Mouse (Mus musculus): Measurements from ENCODE around the gene Fasl. TPM values are rescaled to one million over a fixed set of nuclear protein-coding genes. Genes with fewer than 3 reads are reported as not detected.

Gene Fasl
- polyA plus RNA-seq, 1 experiment from 2014 or later: not detected

GRCm38 (mm10) chr1:161791854-161792686, 3.8 kb upstream of the Fasl start:
- DNase-seq (ENCODE audit: low read depth, low spot score) (no peak), ATAC-seq (no peak)
- TF ChIP-seq CTCF (IDR thresholded peaks at IDR 0.05): no peak
- in situ Hi-C loops (cut with MboI; ENCODE audit: low pct_unique_long_range_greater_than_20kb): no loop called here
- H3K27me3 ChIP-seq: no peaks in the 10 kb centered on the region
- CTCF ChIA-PET: no interaction called here
- POLR2A ChIA-PET: no interaction called here

GRCm38 (mm10) chr1:161782725-161783124, 5.6 kb downstream of the Fasl start:
- in situ Hi-C loops (cut with MboI; ENCODE audit: low pct_unique_long_range_greater_than_20kb): no loop called here
- CTCF ChIA-PET: no interaction called here
- H3K27me3 ChIP-seq: peaks cover 21% of the 10 kb centered on the region
- ATAC-seq (no peak), DNase-seq (ENCODE audit: low read depth, low spot score) (no peak)
- no peak for TF ChIP-seq CTCF (IDR thresholded peaks at IDR 0.05)
- POLR2A ChIA-PET: no interaction called here

- peaks cover 21% of the 10 kb centered on the region for H3K27me3 ChIP-seq
- in situ Hi-C loops (cut with MboI; ENCODE audit: low pct_unique_long_range_greater_than_20kb): no loop called here
- TF ChIP-seq CTCF (IDR thresholded peaks at IDR 0.05): no peak
- ChIA-PET CTCF (no interaction called here), POLR2A (no interaction called here)
- no peak for DNase-seq (ENCODE audit: low read depth, low spot score)
- no peak for ATAC-seq
Measured at GRCm38 (mm10) chr1:161781594-161781993, 6.7 kb downstream of the Fasl start.

GRCm38 (mm10) chr1:161779057-161779456, 9.2 kb downstream of the Fasl start:
- TF ChIP-seq CTCF (IDR thresholded peaks at IDR 0.05): no peak
- H3K27me3 ChIP-seq: peaks cover 20% of the 10 kb centered on the region
- in situ Hi-C loops (cut with MboI; ENCODE audit: low pct_unique_long_range_greater_than_20kb): no loop called here
- DNase-seq (ENCODE audit: low read depth, low spot score) (no peak), ATAC-seq (no peak)
- POLR2A ChIA-PET: interaction anchor here (0.6 kb wide), 1 partner anchor 14 kb away, joined by 3 read pairs; no protein-coding TSS in a partner anchor
- CTCF ChIA-PET: no interaction called here

GRCm38 (mm10) chr1:161775151-161775550, 13.1 kb downstream of the Fasl start:
- in situ Hi-C loops (cut with MboI; ENCODE audit: low pct_unique_long_range_greater_than_20kb): no loop called here
- H3K27me3 ChIP-seq: peaks cover 30% of the 10 kb centered on the region
- DNase-seq (ENCODE audit: low read depth, low spot score): no peak
- TF ChIP-seq CTCF (IDR thresholded peaks at IDR 0.05): no peak
- ChIA-PET POLR2A (no interaction called here), CTCF (interaction anchor here (0.7 to 1.5 kb wide), 2 partner anchors 27 to 385 kb away, joined by 3 read pairs; no protein-coding TSS in a partner anchor)
- ATAC-seq: no peak

- peaks cover 33% of the 10 kb centered on the region for H3K27me3 ChIP-seq
- in situ Hi-C loops (cut with MboI; ENCODE audit: low pct_unique_long_range_greater_than_20kb): no loop called here
- TF ChIP-seq CTCF (IDR thresholded peaks at IDR 0.05): no peak
- ChIA-PET POLR2A (no interaction called here), CTCF (no interaction called here)
- DNase-seq (ENCODE audit: low read depth, low spot score): no peak
- no peak for ATAC-seq
Measured at GRCm38 (mm10) chr1:161771293-161771692, 17.0 kb downstream of the Fasl start.

GRCm38 (mm10) chr1:161769329-161769728, 19.0 kb downstream of the Fasl start:
- H3K27me3 ChIP-seq: peaks cover 25% of the 10 kb centered on the region
- in situ Hi-C loops (cut with MboI; ENCODE audit: low pct_unique_long_range_greater_than_20kb): no loop called here
- DNase-seq (ENCODE audit: low read depth, low spot score): no peak
- no peak for TF ChIP-seq CTCF (IDR thresholded peaks at IDR 0.05)
- ChIA-PET CTCF (no interaction called here), POLR2A (no interaction called here)
- ATAC-seq: no peak

GRCm38 (mm10) chr1:161767101-161767524, 21.2 kb downstream of the Fasl start:
- POLR2A ChIA-PET: interaction anchor here (0.6 to 1.0 kb wide), 2 partner anchors 190 to 1098 kb away, joined by 3 read pairs; no protein-coding TSS in a partner anchor
- DNase-seq (ENCODE audit: low read depth, low spot score) (no peak), ATAC-seq (no peak)
- no peak for TF ChIP-seq CTCF (IDR thresholded peaks at IDR 0.05)
- in situ Hi-C loops (cut with MboI; ENCODE audit: low pct_unique_long_range_greater_than_20kb): no loop called here
- CTCF ChIA-PET: no interaction called here
- peaks cover 9% of the 10 kb centered on the region for H3K27me3 ChIP-seq

- CTCF ChIA-PET: no interaction called here
- POLR2A ChIA-PET: interaction anchor here (0.6 to 1.0 kb wide), 2 partner anchors 190 to 1097 kb away, joined by 3 read pairs; no protein-coding TSS in a partner anchor
- in situ Hi-C loops (cut with MboI; ENCODE audit: low pct_unique_long_range_greater_than_20kb): no loop called here
- no peak for ATAC-seq
- no peak for DNase-seq (ENCODE audit: low read depth, low spot score)
- H3K27me3 ChIP-seq: peaks cover 9% of the 10 kb centered on the region
- no peak for TF ChIP-seq CTCF (IDR thresholded peaks at IDR 0.05)
Measured at GRCm38 (mm10) chr1:161766656-161767055, 21.6 kb downstream of the Fasl start.

GRCm38 (mm10) chr1:161765932-161766331, 22.4 kb downstream of the Fasl start:
- peaks cover 7% of the 10 kb centered on the region for H3K27me3 ChIP-seq
- DNase-seq (ENCODE audit: low read depth, low spot score): no peak
- POLR2A ChIA-PET: interaction anchor here (0.6 kb wide), 1 partner anchor 22 kb away, joined by 3 read pairs; no protein-coding TSS in a partner anchor
- no peak for TF ChIP-seq CTCF (IDR thresholded peaks at IDR 0.05)
- ATAC-seq: no peak
- in situ Hi-C loops (cut with MboI; ENCODE audit: low pct_unique_long_range_greater_than_20kb): no loop called here
- CTCF ChIA-PET: no interaction called here

- H3K27me3 ChIP-seq: peaks cover 7% of the 10 kb centered on the region
- ATAC-seq (no peak), DNase-seq (ENCODE audit: low read depth, low spot score) (no peak)
- CTCF ChIA-PET: no interaction called here
- POLR2A ChIA-PET: no interaction called here
- TF ChIP-seq CTCF (IDR thresholded peaks at IDR 0.05): no peak
- in situ Hi-C loops (cut with MboI; ENCODE audit: low pct_unique_long_range_greater_than_20kb): no loop called here
Measured at GRCm38 (mm10) chr1:161764964-161765363, 23.3 kb downstream of the Fasl start.
